Mouse (Mus musculus) liver, adult 2 months (tissue): ENCODE measurements around the gene Lin7b.

Source experiments
- CTCF ChIP-seq: fragments of 200-500 bp; IDR thresholded peaks from 2 replicates; pipeline ENCODE4 v1.5.1; 2011; ENCODE audit warnings: low read depth, low read length, control low read depth
- POLR2A ChIP-seq: fragments of 200-500 bp; IDR thresholded peaks from 2 replicates; pipeline ENCODE4 v1.6.1; 2011; ENCODE audit warnings: low read length, control low read depth; ENCODE audit not compliant: insufficient read depth; ENCODE audit errors: extremely low read depth

DNA sequence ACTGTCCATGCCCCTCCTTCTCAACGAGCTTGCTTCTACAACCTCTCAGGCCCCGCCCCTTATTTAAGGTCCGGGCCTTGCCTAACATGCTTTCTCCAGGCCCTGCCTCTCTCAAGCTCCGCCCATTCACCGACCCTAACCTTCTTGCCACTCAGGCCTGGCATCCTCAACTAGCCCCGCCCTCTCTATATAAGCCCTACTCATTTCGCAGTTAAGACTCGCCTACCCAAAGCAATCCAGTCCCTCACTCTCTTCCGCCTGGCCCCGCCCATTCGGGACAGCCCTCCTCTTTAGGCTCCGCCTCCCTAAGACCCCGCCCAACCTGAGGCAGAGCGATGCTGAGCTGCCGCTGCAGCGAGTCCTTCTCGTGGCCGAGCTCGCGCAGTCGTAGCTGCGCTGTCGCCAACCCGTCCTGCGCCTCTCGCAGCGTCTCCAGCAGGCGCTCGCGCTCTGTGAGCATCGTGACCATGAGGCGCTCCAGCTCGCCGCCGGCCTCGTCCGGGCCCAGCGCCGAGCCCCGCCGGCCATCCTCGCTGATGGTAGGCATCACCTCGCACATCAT lies 9.1 kb downstream of the Lin7b start:
- TF ChIP-seq CTCF (no peak), POLR2A (no peak)
